Mouse (Mus musculus) brain, embryonic 14.5 days (tissue): ENCODE measurements around the gene 6430550D23Rik.

Experiments used
- CTCF ChIP-seq: fragments of 200-500 bp; IDR thresholded peaks from 2 replicates; pipeline ENCODE4 v1.5.1; 2012; ENCODE audit warnings: inconsistent platforms, mild to moderate bottlenecking, moderate library complexity, borderline replicate concordance; ENCODE audit not compliant: insufficient read depth, insufficient read length; ENCODE audit errors: extremely low read depth
- POLR2A ChIP-seq: fragments of 200-500 bp; IDR thresholded peaks from 2 replicates; pipeline ENCODE4 v1.6.1; 2012; ENCODE audit warnings: mild to moderate bottlenecking, inconsistent platforms, borderline replicate concordance; ENCODE audit not compliant: poor library complexity, insufficient read depth, insufficient read length, severe bottlenecking; ENCODE audit errors: extremely low read depth

- TF ChIP-seq CTCF (no peak), POLR2A (no peak)
Observed at GRCm38 (mm10) chr2:155946499-155946898, 61.3 kb downstream of the 6430550D23Rik start.
